Mouse (Mus musculus) common myeloid progenitor, adult 5-6 weeks (primary cell): ENCODE data around the gene Galnt10. TPM values are rescaled to one million over a fixed set of nuclear protein-coding genes. Genes with fewer than 3 reads are reported as not detected.

Experiments
- ATAC-seq: replicated peaks from 2 replicates; pipeline ENCODE4 v1.8.0; 2016; ENCODE audit warnings: low read depth, mild to moderate bottlenecking, moderate TSS enrichment, inconsistent platforms; ENCODE audit not compliant: poor library complexity, severe bottlenecking
- total RNA-seq: library from RNA; stranded (forward); fragments of 200-1000, 187-1606 nt; gene quantifications from 2 replicates; pipeline ENCODE4 v1.2.3, GENCODE M21; 2017

Galnt10 gene
- total RNA-seq, 1 experiment from 2014 or later: 15.1 TPM

DNA sequence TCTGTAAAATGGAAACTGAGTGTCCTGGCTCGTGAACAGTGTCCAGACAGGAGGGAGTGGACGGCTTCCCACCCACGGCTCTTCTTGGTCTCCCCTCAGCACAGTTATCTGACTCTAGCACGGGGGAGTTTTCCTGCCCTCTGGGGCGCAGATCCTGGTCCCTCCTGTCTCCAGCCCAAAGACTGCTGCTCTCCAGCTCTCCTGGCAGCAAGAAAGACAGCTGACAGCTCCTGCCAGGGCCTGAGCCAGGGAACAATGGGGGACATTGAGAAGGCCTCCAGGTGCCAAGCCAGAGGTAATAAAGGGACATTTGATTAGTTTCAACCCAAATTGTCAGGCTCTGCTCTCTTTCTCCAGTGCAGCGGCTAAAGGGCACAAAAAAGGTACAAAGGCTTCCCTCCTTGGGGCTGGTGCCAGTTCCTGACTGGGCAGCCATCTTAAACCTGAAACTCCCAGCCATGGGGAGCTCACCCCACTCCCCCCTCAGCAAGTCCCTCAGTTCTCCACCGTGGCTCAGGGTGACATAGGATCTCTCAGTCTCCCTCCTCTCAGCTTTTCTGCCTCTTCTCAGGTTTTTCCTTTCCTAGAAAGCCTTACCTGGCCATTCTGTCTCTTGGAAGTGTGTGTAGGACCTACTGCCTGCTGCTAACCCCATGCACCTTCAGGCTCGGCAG lies 11.5 kb downstream of the Galnt10 start:
- ATAC-seq: no peak

DNA sequence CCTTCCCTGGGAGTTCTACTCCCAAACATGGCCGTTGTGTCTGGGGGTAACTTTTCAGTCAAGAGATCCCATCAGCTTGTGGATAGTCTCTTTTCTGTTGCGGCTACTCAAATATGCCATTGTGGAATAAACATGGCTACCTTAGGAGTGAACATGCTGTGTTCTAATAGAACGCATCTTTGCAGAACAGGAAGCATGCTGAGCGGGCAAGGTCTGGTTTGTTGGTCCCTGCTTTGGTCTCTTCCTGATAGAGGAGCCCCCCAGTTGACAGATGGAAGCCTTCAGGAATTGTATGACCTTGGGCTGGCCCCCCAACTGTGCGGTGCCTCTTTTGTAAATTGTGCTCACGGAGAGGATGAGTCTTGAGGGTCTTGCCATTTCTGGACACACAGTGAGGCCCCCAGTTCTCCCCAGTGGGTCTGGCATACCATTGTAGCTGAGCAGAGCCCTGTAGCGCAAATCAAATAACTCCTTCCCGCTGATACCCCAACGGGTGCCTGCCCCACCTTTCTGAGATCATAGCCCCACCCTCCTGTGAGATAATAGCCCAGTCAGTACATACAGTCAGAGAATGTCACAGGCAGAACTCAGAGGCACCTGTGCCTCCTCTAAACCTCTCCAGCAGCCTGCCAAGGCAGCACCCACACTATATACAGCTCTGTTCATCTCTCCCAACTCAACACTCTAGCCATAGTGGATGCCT lies 12.3 kb downstream of the Galnt10 start:
- no peak for ATAC-seq

DNA sequence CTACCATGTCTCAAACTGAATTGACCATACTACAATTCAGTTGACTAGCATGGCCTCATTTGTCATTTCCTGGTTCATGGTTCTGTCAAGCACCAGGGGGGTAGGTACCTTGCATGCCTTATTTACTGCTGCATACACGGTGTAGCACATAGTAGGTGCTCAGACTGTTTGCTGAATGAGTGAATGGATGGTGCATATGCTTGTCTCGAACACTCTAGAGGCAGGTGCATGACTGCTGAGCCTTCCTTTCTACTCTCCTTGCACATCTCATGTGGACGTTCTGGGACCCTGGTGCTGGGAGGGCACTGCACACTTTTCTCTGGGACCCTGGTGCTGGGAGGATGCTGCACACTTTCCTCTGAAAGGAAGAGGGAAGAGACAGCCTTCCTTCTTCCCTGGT lies 13.0 kb downstream of the Galnt10 start:
- ATAC-seq: no peak

DNA sequence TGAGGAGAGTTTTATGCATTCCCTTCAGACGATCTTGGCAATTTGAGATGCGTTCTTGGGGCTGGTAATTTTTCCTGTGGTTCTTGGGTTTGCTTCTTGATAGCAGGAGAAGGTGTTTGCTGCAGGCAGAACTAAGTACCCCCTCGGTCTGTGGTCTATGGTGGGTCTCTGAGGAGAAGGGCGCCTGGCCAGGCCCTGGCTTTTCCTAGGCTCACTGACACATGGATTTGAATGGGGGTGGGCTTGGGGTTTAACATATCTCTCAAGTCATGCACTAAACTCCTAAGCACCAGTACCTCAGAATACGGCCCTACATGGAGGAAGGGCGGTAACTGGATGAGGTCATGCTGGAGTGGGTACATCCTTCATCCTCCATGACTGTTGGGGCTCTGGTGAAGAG lies 13.5 kb downstream of the Galnt10 start:
- no peak for ATAC-seq

DNA sequence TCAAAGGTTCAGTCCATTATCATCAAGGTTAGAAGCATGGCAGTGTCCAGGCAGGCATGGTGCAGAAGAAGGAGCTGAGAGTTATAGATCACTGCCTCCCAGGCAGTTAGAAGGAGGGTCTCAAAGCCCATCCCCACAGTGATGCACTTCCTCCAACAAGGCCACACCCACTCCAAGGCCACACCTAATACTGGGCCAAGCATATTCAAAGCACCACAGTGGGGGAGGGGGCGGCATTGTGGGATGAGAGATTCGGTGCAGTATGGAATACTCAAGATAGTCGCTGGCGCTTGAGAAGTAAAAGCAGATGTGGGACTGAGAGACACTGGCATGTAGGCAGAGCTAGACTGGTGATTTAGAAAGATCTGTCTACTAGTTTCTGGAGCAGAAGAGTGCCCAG lies 14.9 kb downstream of the Galnt10 start:
- ATAC-seq: no peak

DNA sequence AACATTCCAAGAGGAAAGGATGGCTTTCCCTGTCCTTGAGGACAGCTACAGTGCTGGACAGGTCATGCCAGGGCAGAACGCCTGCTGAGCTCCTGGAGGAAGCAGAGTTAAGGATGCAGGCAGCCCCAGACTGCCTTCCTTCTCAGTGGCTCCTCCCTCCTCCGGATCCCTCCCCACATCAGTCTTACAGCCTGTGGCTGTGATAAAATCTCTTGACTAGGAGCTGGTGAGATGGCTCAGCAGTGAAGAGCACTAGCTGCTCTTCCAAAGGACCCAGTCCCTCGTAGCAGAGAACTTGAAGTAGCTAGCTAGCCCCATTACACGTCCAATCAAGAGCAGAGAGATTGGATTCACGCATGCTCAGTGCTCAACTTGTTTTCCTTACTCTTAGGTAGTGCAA lies 15.6 kb downstream of the Galnt10 start:
- peak; percentile 75 for ATAC-seq

DNA sequence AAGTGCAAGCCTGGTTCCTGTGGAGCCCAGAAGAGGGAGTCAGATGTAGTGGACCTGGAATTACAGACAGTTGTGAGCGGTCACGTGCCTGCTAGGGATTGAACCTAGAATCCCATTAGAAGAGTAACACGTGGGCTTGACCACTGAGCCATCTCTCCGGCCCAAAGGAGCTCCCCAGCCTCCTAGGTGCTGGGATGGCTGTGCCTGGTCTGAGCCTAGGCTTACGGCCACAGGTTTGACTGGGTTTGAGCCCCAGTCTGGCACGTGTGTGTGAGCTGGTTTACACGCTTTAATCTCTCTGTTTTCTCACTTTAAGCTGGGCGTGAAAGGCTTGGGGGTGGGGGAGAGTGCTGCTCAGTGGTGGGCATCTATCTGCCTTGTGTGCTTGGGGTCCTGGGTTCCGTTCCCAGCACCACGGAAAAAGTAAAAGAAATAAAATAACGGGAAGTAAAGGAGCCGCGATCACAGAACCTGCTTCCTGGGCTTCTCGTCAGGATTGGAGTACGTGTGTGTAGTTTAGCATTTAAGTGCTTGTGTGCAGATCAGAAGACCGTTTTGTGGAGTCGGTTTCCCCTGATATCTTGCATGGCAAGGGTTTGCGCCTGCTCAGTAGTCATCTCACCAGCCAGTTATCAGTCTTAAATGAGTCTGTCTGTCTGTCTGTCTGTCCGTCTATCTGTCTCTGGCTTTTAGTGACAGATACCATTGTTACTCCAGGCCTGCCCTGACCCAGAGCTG lies 16.4 kb downstream of the Galnt10 start:
- no peak for ATAC-seq

DNA sequence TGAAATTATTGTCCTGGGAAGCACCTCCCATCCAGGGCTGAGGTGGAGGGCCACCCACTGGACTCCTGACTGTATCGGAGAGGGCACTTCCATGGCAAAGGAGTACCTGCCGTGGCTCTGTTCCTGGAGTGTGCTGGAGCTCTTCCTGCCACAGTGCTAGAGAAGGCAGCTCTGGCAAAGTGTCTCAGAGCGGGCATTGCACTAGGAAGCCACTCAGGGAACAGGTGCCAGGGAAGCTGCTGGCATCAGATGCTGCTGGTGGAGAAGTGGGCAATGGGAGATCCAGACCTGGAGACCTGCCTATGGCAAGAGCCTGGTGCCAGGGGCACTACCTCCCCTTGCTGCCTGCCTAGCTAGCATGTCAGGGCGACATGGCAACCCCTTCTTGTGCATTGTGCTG lies 17.0 kb downstream of the Galnt10 start:
- no peak for ATAC-seq

DNA sequence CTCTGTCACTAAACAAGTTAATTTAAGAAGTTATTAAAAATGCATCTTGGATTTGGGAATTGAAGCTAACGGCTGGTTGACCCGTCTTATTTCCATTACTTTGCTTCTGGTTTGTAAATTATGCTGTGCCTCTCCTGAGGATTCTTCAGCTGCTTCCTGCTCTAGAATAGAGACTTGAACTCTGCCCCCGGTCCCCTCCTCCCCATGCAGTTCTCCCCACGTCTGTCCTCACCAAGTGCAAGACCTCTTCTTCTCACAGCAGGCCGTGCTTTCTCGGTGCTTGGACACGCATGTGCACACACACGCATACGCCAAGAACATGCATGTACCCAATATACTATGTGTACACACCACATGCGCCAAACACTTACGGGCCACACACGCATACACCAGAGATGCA lies 18.0 kb downstream of the Galnt10 start:
- ATAC-seq: no peak

DNA sequence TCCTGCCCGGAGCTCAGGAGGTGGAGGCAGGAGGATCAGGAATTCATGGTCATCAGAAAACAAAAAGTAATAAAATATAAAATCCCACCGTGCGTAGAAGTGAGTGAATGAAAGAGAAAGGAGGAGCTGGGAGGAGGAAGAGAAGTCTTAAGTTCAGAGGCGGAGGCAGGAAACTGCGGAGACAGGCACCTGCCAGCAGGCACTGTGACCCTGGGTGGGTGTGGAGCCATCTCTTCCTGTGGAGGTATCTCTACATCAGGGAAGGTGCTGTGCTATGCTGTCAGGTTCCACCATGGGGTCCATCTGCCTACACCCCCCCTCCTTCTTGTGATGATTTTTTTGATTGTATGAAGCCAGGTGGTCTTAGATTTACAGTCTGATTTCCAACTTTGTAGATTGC lies 19.5 kb downstream of the Galnt10 start:
- no peak for ATAC-seq

DNA sequence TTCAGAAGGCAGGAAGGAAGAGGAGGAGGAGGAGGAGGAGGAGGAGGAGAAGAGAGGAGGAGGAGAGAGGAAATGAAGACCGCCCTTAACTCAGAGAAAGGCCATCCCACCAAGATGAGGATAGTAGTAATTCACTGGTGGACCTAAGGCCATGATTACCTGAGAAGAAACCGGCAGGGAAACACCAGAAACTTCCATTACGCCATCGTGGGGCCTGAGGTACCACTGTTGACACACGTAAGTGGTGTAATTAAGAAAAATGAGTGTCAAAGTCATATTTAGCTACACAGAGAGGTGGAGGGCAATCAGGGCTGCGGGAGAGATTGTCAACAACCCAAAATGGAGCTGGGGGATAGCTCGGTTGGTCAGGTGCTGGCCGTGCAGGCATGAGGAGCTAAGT lies 23.0 kb downstream of the Galnt10 start:
- no peak for ATAC-seq

DNA sequence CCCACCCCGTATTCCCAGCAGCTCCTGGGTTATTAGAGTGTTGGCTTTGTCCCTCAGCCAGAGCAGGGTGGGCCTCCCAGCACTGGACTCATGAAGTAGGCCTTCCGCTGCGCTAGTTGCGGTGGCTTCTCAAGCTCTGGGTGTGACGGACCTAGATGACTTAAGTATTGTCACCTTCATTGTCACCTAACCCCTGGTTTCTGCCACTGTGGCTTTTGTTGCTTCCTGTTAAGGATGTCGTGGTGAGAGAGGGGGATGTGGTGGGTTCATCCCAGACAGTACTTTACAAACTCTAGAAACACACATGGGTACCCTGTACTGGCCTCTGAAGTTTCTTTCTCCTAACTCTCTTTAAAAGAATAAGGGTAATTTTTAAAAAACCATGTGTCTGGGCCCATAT lies 24.3 kb downstream of the Galnt10 start:
- peak; percentile 36; the same call in 1 of the 2 replicates for ATAC-seq

DNA sequence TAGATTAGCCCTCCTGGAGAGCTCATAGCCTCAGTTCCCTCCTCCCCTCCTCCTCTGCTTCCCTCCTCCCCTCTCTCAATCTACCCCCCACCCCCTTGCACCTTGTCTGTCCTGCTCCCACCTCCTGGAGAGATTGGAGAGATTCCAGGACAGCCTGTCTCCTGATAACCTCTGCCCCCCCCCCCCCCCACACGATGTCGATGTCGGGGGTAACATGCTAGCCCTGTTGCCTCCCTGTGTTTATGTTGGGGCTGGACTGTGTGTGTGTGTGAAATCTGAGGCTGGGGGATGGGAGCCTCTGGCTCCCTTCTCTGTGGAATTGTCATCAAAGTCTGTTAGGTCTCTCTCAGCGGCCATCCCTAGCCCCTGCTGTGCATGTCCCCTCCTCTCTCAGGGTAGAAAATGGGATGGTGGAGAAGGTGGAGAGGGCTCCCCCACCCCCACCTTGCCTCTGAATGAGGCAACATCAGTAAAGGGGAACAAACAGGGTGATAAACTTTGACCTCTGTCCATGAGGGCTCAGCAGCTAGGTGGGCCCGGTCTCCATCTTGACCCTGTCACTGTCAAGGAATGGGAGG lies 26.0 kb downstream of the Galnt10 start:
- ATAC-seq: no peak

DNA sequence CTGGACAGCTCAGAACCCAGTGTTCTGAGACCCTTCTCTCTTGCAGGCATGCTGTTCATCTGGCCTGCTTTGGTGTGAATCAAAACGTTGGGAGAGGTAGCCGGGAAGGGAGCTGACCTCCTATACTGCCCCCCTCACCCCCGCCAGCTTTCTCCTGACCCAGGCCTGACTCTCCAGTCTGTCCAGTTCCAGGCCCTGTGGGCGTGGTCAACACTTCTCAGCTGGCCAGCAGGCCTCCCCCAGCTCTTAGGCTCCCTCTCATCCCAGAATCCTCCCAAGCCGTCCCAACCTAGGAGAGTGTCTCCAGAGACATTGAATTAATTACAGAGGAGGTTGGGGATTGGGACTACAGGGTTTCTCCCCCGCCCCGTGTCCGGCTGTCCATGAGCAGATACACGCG lies 26.6 kb downstream of the Galnt10 start:
- no peak for ATAC-seq

DNA sequence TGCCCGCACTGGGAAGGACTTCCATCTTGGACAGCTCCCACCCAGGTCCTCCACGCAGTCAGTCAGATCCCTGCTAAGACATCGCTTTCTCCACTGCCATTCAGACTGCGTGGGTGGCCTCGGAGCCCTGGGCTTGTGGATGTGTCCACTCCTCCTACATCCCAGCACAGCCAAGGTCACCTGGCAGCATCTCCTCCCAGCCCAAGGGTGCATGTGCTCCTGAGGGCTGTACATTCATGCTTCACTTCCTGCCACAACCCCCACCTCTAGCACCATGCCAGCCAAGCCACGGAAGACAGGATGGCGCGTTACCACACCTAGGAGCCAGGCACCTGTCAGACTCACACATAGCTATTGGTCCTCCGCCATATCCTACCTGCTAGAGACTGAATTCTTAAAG lies 27.8 kb downstream of the Galnt10 start:
- no peak for ATAC-seq

DNA sequence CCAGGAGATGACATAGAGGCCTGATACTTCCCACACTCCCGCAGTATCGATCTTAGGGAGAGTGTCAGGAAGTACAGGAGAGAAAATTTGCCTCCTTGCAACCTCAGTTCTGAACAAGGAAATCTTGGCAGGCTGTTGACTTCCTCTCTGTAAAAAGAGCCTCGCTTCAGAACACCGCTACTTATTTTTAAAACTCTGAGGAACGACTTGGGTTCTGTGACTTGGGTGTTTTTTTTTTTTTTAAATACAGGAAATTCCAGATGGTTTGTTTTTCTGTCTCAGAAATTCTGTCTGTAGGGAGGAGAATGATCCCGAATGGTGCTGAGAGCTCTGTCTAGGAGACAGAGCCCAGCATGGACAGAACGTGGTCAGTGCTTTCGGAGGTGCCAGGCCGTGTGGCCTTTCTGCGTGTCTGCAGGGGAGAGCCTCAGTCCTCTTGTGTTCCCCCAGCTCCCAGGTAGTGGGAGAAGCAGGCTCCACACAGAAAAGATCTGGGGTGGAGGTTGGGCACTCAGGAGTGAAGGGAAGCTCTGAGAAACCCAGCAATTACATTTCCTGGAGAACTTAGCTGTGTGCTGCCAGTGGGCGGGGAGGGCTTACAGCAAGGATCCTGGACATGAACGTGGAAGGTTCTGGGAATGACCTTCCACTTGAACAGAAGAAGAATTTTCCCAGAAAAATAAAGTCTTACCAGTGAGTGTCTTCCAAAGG lies 28.9 kb downstream of the Galnt10 start:
- ATAC-seq: 0 out of 2 replicates have a peak, but pooled peaks have one; percentile 13

DNA sequence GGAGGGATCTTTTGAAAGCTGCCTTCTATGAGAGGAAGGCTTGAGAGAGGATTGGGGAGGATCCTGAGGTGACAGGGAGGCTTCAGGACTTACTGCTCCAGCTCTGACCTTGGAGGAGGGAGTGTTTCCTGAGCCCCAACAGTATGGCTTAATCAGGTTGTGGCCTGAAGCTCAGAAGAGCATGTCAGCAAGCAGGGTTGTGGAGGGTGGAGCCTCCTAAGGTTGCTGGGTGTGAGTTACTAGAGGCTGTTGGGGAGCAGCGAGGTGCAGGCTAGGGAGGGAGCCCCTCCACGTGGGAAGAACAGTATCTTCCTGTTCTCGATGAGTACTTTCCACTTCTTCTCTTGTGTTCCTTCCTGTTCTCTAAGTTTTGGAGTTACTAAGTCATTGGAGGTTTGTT lies 32.0 kb downstream of the Galnt10 start:
- ATAC-seq: 0 out of 2 replicates have a peak, but pooled peaks have one; percentile 26

DNA sequence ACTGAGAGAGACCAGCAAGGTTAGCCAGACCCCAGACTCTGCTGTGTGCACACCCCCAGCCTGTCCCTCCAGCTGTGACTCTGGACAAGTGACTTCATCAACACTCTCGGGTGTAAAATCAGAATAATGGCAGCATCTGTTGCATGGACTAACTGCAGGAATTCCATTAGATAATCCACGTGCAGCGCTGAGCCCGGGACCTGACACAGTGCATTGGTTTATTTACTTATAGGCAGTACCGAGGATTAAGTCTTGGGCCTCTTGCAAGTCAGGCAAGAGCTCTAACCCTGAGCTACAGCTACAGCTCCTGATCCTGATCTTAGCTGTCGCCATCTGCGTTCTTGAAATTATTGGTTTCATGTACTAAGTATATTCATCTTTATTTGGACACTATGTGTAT lies 37.3 kb downstream of the Galnt10 start:
- ATAC-seq: no peak

DNA sequence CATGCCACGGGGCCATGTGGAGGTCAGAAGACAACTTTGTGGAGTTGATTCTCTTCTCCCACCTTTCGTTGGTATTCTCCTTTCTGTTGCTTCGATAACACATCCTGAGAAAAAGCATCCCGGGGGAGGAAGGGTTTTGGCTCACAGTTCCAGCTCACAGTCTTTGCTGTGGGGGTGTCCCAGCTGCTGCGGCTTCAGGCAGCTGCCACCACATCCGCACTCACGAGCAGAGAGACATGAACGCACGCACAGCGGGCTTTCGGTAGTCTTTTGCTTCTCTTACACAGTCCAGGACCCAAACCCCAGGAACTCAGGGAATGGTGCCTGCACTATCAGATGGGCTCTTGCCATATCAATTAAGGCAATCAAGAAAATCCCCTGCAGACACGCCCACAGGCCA lies 37.9 kb downstream of the Galnt10 start:
- no peak for ATAC-seq

DNA sequence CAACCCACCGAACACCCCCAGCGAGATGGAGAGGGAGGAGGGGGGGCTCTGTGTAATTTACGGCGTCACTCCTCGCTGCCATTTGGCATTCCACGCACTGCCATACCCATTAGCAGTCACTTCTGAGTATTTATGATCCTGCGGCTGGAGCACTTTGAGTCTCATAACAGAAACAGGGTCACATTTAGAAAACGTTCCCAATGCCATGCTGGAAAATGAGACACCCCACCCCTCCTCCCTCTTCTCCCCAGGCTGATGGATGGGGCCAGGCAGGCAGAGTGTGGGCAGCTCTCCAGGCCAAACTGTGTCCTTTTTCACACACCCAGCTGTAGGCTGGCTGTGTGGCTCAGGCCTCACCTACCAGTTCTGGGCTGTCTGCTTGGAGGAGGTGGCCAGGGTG lies 38.7 kb downstream of the Galnt10 start:
- ATAC-seq: no peak
